Mouse (Mus musculus) lung, postnatal 36 days (tissue): ENCODE results near the gene Ccrl2.

Experiments
- DNase-seq: peaks from one replicate; pipeline ENCODE4 v3.0.0; 2022; ENCODE audit warnings: mixed read lengths

Ccrl2 gene

GRCm38 (mm10) chr9:111058943-111059556 is 1.7 kb upstream of the Ccrl2 start:
- DNase-seq = peak; percentile 41

GRCm38 (mm10) chr9:111057544-111058370 is 438 bp upstream of the Ccrl2 start:
- no peak for DNase-seq

DNA sequence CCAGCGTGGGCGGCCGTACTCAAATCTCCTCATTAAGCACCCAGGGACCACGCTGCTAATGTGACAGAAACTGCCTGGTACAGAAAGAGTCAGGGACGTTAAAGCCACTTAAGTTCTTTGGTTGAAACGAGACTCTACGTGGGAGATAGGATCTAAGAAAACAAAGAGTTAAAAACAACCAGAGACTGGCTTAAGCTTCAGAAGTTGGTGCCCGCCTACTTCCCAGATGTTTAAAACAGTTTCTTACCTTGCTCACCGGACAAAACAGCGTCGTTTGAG is 861 bp downstream of the Ccrl2 start:
- no peak for DNase-seq

DNA sequence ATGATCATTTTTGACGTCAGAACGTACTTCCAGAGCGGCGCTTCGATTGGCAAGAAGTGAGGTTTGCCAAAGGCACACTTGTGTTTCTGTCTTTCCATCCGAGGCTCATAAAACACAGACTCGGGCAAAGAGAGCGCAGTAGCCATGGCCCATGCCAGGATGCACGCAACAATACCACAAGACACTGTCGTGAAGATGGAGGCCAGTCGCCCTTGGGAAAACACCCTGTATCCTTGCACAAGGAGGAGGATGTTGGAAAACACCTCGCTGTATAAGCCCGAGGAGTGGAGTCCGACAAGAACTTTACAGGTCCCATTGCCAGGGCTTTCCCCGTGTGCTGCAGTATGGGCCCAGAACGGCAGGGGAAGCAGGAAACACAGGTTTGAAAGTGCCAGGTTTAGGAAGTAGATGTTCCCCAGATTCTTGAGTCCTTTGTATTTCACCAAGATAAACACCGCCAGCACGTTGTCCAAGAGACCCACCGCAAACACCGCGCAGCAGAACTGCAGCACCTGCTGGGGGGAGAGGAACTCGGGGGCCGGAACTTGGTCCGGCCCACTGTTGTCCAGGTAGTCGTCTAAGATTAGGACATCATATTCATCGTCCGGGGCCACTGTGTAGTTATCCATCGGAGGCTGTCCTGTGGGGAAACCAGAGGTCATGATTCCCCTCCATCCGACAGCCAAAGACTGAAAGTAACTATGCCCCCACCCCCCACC is 1.4 kb downstream of the Ccrl2 start:
- DNase-seq = peak; percentile 34

DNA sequence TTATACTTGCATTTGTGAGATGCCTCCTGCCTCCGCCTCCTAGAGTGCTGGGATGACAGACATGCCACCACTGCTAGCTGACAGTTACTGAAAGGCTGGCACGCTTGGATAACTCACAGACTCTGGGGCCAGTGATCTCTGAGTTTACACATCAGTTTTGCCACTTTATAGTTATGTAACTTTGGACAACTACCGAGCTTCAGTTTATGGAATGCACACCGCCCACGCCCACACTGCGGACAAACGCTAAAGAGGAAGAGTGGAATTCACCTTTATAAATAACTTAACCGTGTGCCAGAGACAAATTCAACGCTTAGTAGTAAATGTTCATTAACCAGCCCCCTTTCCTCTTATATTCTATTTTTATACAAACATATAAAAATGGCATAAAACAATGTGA is 2.4 kb downstream of the Ccrl2 start:
- DNase-seq = peak; percentile 72

GRCm38 (mm10) chr9:111048452-111048851 is 8.9 kb downstream of the Ccrl2 start:
- DNase-seq = no peak

GRCm38 (mm10) chr9:111047266-111047665 is 10.1 kb downstream of the Ccrl2 start:
- DNase-seq = peak; percentile 40

GRCm38 (mm10) chr9:111046222-111046621 is 11.1 kb downstream of the Ccrl2 start:
- DNase-seq = peak; percentile 44

GRCm38 (mm10) chr9:111042266-111042665 is 15.1 kb downstream of the Ccrl2 start:
- DNase-seq = peak; percentile 77

DNA sequence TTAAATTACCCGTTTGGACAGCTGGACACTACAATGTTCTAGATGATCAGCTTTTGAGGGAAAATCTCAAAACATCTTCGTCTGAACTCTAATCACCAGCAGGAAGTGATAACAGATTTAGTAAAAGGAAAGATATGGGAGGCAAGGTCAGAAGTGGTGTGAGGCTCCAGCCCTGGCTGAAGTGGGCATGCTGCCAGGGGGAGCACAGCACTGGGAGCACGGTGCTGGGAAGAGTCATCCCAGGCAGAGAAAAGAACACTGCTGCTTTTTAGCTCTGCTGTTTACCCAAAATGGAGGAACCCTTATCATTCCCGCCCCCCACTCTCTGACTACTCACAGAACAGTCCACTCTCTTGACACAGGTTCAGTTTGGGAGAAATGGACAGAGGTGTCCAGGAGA is 17.4 kb downstream of the Ccrl2 start:
- DNase-seq = peak; percentile 33

GRCm38 (mm10) chr9:111033717-111034116 is 23.6 kb downstream of the Ccrl2 start:
- no peak for DNase-seq

DNA sequence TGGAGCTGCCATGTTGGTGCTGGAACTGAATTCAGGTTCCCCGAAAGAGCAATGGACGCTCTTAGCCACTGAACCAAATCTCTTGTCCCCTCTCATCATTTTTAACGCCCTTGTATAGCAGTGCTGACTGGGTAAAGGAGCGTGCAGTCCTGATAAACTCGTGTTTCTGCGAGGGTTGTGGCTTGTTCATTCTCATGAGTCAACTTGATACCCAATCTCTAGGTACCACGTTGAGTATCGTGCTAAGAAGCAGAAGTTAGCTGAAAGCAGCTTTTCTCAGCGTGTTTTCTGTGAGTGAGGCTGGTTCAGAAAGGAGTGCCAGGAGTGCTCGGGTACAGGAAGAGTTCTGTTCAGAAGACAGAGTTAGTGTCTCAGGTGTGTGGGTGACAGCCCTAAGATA is 30.5 kb downstream of the Ccrl2 start:
- no peak for DNase-seq

DNA sequence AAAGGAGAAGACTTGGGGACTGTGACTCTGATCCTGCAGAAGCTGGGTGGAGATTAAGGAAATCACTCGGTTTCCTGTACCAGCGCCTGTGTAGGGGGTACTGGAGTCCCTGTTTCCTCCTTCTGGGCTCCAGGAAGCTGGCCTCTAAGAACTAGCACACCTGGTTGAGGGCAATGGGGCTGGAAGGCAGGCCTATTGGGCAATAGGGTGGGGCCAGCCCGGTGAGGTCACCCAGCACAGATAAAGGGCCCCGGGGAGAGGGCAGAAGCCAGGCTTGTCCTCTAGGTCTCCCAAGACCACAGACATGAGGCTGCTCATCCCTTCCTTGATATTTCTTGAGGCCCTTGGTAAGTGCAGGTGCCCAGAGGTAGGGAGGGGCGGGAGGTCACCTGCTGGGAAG is 38.3 kb downstream of the Ccrl2 start, which contains the start of gene Ltf:
TSS of gene Ltf (plus strand) at position 250 of the 400 bp plus-strand sequence.
- no peak for DNase-seq

GRCm38 (mm10) chr9:111015658-111016057 is 41.7 kb downstream of the Ccrl2 start:
- DNase-seq = no peak

GRCm38 (mm10) chr9:111012041-111012440 is 45.3 kb downstream of the Ccrl2 start:
- DNase-seq = peak; percentile 70

GRCm38 (mm10) chr9:111011550-111011949 is 45.8 kb downstream of the Ccrl2 start:
- DNase-seq = peak; percentile 49

DNA sequence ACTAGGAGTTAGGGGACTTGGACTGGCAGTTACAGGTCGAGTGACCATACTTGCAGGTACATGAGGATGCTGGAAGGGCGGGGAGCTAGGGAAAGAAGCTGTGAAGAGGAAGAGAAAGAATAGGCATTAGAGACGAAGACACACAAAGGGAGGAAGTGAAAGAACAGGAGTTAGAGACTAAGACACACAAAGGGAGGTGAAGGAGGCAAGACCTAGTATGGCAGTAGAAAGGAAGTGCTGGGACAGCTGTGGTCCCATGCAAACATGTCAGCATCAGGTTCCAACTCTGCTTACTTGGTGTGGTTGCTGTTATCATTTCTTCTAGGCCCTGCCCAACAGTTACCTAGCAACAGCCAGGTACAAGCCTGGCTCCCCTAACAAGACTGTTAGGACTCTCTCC is 47.6 kb downstream of the Ccrl2 start:
- no peak for DNase-seq

DNA sequence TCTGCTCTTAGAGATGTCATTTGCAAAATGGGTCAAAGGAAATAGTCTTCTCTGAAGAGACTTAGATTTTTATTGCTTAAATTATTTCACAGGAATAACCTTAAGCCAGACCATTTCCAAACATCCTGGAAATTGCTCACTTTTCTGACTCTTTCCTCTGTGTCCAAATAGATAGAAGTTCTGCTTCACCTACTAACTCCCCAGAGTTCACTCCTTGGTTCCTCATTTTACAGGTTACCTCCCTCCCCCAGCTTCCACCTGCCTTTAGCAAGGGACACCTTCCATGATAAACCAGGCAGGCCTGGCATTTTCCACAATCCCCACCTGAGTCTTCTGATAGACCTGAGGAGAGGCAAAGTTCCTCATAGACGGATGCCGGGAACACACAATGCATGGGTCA is 50.8 kb downstream of the Ccrl2 start:
- no peak for DNase-seq
